Mouse (Mus musculus) brown adipose tissue, adult 24 weeks (tissue): ENCODE measurements around the gene Tnnt3. TPM values are rescaled to one million over a fixed set of nuclear protein-coding genes. Genes with fewer than 3 reads are reported as not detected.

ENCODE experiments used
- H3K27ac ChIP-seq: fragments of 200-500 bp; replicated peaks from 2 replicates; pipeline ENCODE4 v1.5.1; 2012; ENCODE audit warnings: low read depth, mild to moderate bottlenecking, low read length
- H3K4me1 ChIP-seq: fragments of 200-500 bp; 2 replicates; pipeline ENCODE4 v1.6.1; 2012; ENCODE audit warnings: low read length, mixed read lengths; ENCODE audit not compliant: control insufficient read depth, insufficient read depth, insufficient read length
- H3K4me3 ChIP-seq: fragments of 200-500 bp; 2 replicates; pipeline ENCODE4 v1.5.1; 2012; ENCODE audit warnings: low read depth, mild to moderate bottlenecking, low read length, moderate library complexity; ENCODE audit not compliant: insufficient read depth
- polyA plus RNA-seq: library from polyadenylated mRNA; stranded (reverse); fragments of >200 nt; gene quantifications from 2 replicates; pipeline ENCODE4 v1.2.4, GENCODE M21; 2012; ENCODE audit not compliant: missing spikeins, insufficient read depth, insufficient read length

Gene Tnnt3
- polyA plus RNA-seq, 1 experiment: 455 TPM

DNA sequence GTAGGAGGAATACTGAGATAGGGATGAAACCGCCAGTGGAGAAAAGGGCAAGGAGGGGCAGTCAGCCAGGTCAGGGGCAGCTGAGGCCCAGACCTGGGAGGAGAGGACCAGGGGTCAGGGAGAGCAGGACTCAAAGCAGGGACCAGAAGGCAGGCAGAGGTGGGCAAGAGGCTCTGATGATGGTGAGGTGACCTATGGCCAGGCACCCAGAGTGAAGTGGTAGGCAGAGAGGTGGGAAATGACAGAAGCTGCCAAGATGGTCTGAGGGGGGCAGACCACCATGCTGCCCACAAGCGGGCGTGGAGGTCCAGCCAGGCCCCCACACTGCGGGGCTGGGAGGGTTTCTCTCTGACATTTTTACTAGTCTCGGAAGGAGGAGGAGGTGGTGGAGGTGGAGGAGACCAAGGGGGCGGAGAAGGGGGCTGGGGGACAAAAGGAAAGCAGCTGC lies 27.2 kb upstream of the Tnnt3 start:
- Histone ChIP-seq H3K27ac (no peak overlapping the region), H3K4me3 (no peak overlapping the region), H3K4me1 (peaks cover 2% of the 10 kb centered on the region; the same call in 1 of the 2 replicates)

DNA sequence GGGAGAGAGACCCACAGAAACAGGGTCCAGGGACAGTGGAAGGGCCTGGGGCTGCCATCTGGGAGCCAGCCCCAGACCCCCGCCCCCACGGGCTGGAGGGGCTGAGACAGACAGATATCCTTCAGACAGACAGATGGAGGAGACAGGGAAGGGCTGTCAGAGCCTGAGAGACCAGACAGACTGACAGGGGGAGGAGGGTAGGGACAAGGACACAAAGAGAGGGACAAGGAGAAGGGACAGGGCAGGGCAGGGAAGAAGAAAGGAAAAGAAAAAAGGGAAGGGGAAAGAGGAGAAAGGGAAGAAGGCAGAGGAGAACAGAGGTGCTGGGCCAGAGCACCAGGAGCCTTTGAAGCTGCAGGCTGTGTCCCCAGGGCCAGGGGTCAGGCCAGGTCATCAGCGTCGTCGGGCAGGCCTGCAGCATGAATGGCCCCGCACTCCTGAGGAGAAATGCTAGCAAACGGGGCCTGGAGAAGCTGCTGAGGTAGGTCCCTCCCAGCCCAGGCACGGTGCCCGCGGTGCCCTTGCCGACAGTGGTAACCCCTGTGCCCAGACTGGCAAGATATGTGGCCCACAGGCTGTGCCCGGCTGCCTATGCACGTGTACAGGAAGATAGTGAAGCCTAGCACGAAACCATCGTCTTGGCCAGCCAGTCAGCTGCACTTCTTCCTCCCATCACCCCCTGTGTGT lies 26.6 kb upstream of the Tnnt3 start:
- Histone ChIP-seq H3K4me3 (no peak overlapping the region), H3K4me1 (peaks cover 2% of the 10 kb centered on the region; the same call in 1 of the 2 replicates), H3K27ac (no peak overlapping the region)

GRCm38 (mm10) chr7:142472936-142473335 lies 25.7 kb upstream of the Tnnt3 start:
- Histone ChIP-seq H3K4me3 (no peak overlapping the region), H3K4me1 (peaks cover 2% of the 10 kb centered on the region; the same call in 1 of the 2 replicates), H3K27ac (no peak overlapping the region)

DNA sequence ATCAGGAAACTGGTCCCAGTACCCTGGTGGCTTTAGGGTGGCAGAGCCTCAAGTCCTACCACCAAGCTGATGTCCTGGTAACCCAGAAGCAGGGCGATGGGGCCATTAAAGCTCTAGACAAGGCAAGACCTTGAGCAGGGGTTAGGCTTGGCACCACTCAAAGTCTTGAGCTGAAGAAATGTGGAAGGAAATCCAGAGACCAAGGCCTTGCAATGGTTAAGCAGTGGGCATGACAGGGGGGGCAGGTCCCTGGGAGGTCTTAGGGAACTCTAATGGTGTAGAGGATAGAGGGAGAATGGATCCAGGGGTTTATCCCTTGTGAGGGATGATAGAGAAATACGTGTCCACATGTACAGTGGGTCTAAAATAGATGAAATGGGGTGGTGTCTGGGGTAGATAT lies 25.2 kb upstream of the Tnnt3 start:
- H3K27ac ChIP-seq: no peak overlapping the region
- H3K4me1 ChIP-seq: peaks cover 2% of the 10 kb centered on the region; the same call in 1 of the 2 replicates
- H3K4me3 ChIP-seq: no peak overlapping the region

- Histone ChIP-seq H3K4me3 (peak overlapping the region; percentile 50; the same call in 1 of the 2 replicates), H3K4me1 (peaks cover 2% of the 10 kb centered on the region; the same call in 1 of the 2 replicates), H3K27ac (no peak overlapping the region; the same call in 1 of the 2 replicates)
These were observed 23.8 kb upstream of the Tnnt3 start for GRCm38 (mm10) chr7:142474799-142475198.

DNA sequence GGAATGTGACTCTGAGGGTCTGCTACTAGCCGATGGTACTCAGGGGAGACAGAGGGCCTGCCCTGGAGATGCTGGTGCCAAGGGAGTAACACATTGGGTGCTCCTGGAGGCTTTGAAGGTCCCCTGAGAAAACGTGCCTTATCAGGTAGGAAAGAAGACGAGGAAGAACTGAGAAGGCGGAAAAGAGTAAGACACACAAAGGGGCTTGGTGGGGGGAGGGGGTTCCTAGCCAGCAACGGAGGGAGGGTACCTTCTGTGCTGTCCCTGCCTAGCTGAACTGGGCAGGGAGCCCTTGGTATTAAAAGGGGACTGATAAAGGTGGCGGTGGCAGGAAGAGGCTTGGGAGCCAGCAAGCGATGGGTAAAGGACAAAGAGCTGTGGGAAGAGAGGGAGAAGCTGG lies 23.0 kb upstream of the Tnnt3 start:
- peaks cover 1% of the 10 kb centered on the region; the same call in 1 of the 2 replicates for H3K4me1 ChIP-seq
- peak overlapping the region; percentile 50 for H3K4me3 ChIP-seq
- peak overlapping the region; percentile 37 for H3K27ac ChIP-seq

DNA sequence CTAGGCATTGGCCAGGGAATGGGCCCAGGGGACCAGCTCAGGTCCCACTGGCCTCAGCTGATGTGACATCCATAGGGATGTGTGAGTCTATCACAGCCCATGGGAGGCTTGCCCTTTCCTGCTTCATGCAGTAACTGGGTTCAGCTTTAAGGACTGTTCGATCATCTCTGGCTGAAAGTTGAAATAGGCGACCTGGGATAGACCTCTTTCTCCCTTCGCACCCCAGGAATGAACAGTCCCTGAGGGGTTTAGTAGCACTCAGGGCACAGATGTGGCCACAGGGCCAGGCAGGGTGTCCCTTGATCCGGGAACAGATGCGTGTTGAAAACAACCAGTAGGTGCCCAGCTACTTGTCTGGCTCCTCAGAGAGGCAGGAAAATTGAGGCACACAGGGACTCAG lies 22.4 kb upstream of the Tnnt3 start:
- H3K4me1 ChIP-seq: no peaks in the 10 kb centered on the region
- H3K4me3 ChIP-seq: peak overlapping the region; percentile 50
- H3K27ac ChIP-seq: peak overlapping the region; percentile 3

- peak overlapping the region; percentile 50 for H3K4me3 ChIP-seq
- H3K27ac ChIP-seq: peak overlapping the region; percentile 3
- no peaks in the 10 kb centered on the region for H3K4me1 ChIP-seq
These were observed 21.7 kb upstream of the Tnnt3 start for GRCm38 (mm10) chr7:142476795-142477452.

- Histone ChIP-seq H3K4me1 (no peaks in the 10 kb centered on the region), H3K4me3 (peak overlapping the region; percentile 50), H3K27ac (0 out of 2 replicates have a peak overlapping the region, but pooled peaks have one; percentile 28)
These were observed 20.6 kb upstream of the Tnnt3 start for GRCm38 (mm10) chr7:142478001-142478400.

- Histone ChIP-seq H3K27ac (0 out of 2 replicates have a peak overlapping the region, but pooled peaks have one; percentile 28), H3K4me1 (no peaks in the 10 kb centered on the region), H3K4me3 (peak overlapping the region; percentile 50; the same call in 1 of the 2 replicates)
These were observed 20.1 kb upstream of the Tnnt3 start for GRCm38 (mm10) chr7:142478574-142478973.

DNA sequence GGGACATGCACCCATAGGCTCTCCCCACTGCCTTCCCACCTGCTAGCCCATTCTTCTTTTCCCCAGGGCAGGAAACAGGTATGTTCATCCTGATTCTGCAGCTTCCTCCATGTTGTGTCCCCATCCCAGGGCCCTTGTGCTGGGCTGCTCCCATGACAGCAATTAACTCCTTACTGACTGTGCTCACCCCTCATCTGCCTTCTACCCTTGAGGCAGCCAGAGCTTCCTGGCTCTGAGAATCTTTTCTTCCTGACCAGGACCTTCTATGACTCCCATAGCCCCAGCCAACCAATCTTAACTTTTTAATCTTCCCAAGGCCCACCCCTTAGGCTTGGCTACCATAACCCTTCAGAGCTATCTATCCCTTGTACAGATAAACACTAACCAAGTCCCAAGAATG lies 19.3 kb upstream of the Tnnt3 start:
- H3K27ac ChIP-seq: no peak overlapping the region
- no peak overlapping the region for H3K4me3 ChIP-seq
- H3K4me1 ChIP-seq: no peaks in the 10 kb centered on the region

DNA sequence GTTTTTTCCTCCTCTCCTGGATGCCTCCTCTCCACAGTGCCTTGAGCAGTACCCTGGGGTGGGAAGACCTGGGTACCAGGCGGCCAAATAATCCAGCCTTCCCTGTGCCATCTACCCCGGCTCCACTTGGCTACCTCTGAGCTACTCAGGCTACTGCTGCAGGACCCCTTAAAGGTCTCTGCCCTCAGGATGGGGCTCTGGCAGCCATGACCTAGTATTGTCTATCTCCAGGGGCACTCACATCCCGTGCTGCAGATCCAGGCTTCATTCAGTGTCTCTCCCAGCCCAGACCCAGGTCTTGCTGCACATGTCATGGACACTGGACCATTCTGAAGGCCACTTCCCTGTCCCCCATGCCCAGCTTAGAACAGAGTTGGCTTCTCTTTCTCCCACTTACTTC lies 18.8 kb upstream of the Tnnt3 start:
- Histone ChIP-seq H3K27ac (no peak overlapping the region), H3K4me1 (no peaks in the 10 kb centered on the region), H3K4me3 (no peak overlapping the region)

DNA sequence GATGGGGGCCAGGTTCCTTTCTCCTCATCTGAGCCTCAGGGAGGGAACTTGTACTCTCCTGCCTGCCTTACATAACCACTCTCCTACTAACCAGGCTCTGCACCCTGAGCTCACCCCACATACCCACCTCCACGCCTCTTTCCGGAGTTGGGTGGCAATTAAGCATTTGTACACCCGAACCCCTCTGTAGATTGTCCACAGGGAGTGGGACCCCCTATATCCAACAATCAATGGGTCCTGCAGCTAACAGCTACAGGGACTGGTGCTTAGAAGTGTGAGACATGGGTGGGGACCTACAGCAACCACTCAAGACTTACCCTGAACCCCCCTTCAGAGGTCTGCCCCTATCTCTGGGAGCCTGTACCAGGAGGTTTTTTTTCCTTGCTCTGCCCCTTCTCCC lies 18.0 kb upstream of the Tnnt3 start:
- Histone ChIP-seq H3K4me3 (no peak overlapping the region), H3K27ac (peak overlapping the region; percentile 20; the same call in 1 of the 2 replicates)

GRCm38 (mm10) chr7:142481186-142481567 lies 17.5 kb upstream of the Tnnt3 start:
- Histone ChIP-seq H3K4me3 (no peak overlapping the region), H3K27ac (peak overlapping the region; percentile 20; the same call in 1 of the 2 replicates), H3K4me1 (no peaks in the 10 kb centered on the region)

More for the DNA sequence above, 18.0 kb upstream of the Tnnt3 start:
- H3K4me1 ChIP-seq: no peaks in the 10 kb centered on the region

- peak overlapping the region; percentile 59 for H3K27ac ChIP-seq
- H3K4me3 ChIP-seq: no peak overlapping the region
- no peaks in the 10 kb centered on the region for H3K4me1 ChIP-seq
These were observed 16.9 kb upstream of the Tnnt3 start for GRCm38 (mm10) chr7:142481568-142482255.
